Mouse (Mus musculus) hindbrain, embryonic 15.5 days (tissue): ENCODE results near the gene Rara. TPM values are rescaled to one million over a fixed set of nuclear protein-coding genes. Genes with fewer than 3 reads are reported as not detected.
"Not testable (repeated sequence)": the region's sequence is repeated elsewhere in the genome, so short reads cannot be mapped to it uniquely, and the experiment has no call there.

ENCODE experiments used
- ATAC-seq: fragments of 200-750 bp; cut with Nextera tagmentation; 2 replicates; pipeline ENCODE4 v1.8.0; 2017; ENCODE audit warnings: low read depth, moderate number of reproducible peaks, moderate TSS enrichment; ENCODE audit not compliant: low FRiP score
- H3K27ac ChIP-seq: fragments of 300-500 bp; sonication (generic); replicated peaks from 2 replicates; pipeline ENCODE4 v1.5.1; 2015; ENCODE audit warnings: mild to moderate bottlenecking, inconsistent platforms
- H3K27me3 ChIP-seq: fragments of 300-500 bp; sonication (generic); 2 replicates; pipeline ENCODE4 v1.6.1; 2015; ENCODE audit warnings: control low read depth, inconsistent platforms
- H3K36me3 ChIP-seq: fragments of 300-500 bp; sonication (generic); 2 replicates; pipeline ENCODE4 v1.6.1; 2015; ENCODE audit warnings: control low read depth, inconsistent platforms
- H3K4me1 ChIP-seq: fragments of 300-500 bp; sonication (generic); replicated peaks from 2 replicates; pipeline ENCODE4 v1.6.1; 2015; ENCODE audit warnings: control low read depth, inconsistent platforms
- H3K4me2 ChIP-seq: fragments of 300-500 bp; sonication (generic); 2 replicates; pipeline ENCODE4 v1.6.1; 2015; ENCODE audit warnings: moderate library complexity, mild to moderate bottlenecking, inconsistent platforms
- H3K4me3 ChIP-seq: fragments of 300-500 bp; sonication (generic); 2 replicates; pipeline ENCODE4 v1.5.1; 2015; ENCODE audit warnings: mild to moderate bottlenecking, inconsistent platforms
- H3K9ac ChIP-seq: fragments of 300-500 bp; sonication (generic); 2 replicates; pipeline ENCODE4 v1.6.1; 2015; ENCODE audit warnings: inconsistent platforms
- H3K9me3 ChIP-seq: fragments of 300-500 bp; sonication (generic); 2 replicates; pipeline ENCODE4 v1.6.1; 2016; ENCODE audit warnings: control low read depth, inconsistent platforms
- WGBS: fragments of 180-500 bp; shearing (Covaris S2); methylation state at CpG from one replicate; pipeline ENCODE4 v1.1.7; 2015; 5-methylcytosine and 5-hydroxymethylcytosine counted together
- polyA plus RNA-seq: library from polyadenylated mRNA; unstranded; fragments of >200 nt; fragmentation: Nextera tagmentation; extraction: Ambion mirVana; gene quantifications from 2 replicates; pipeline ENCODE4 v1.2.1, GENCODE M21; 2015

Gene Rara
- polyA plus RNA-seq, 1 experiment from 2014 or later, result 16.8 TPM

DNA sequence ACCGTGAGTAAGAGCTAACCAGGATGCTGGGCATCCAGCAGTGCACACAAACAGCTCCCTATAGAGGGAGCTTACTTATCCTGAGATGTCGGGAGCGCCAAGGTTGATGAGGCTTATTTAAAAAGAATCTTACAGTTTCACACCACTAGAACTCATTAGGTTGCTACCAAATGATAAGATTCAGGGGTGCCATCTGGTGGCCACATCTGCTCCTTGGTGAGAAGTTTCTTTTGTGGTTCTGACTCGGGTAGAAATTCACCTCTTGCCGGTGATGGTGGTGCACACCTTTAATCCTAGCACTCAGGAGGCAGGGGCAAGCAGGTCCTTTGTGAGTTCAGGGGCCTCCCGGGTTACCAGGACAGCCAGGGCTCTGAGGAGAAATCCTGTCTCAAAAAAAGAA, 18.0 kb upstream of the Rara start:
- Histone ChIP-seq H3K9me3 (no peaks in the 10 kb centered on the region), H3K4me2 (no peak overlapping the region), H3K9ac (no peak overlapping the region), H3K4me1 (peaks cover 10% of the 10 kb centered on the region), H3K27ac (no peak overlapping the region), H3K36me3 (no peaks in the 10 kb centered on the region), H3K4me3 (no peak overlapping the region), H3K27me3 (no peaks in the 10 kb centered on the region)
- no peak for ATAC-seq
- 35% methylated on average over 6 of the region's 6 CpGs for WGBS

DNA sequence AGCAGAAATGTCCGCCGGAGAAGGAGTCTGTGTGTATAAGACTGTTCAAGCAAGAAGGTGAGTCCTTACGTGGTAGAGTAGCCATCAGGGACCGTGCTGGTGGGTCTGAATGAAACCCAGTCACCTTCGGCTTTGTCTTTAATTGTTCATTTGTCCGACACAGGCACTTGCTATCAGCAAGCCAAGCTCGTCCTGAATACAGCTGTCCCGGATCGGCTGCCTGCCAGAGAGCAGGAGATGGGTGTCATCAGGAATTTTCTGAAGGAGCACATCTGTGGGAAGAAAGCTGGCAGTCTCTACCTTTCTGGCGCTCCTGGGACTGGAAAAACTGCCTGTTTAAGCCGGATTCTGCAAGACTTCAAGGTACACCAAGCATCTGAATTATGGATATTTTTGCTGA, 17.2 kb upstream of the Rara start:
- no peak overlapping the region for H3K4me2 ChIP-seq
- H3K4me3 ChIP-seq, result no peak overlapping the region
- H3K36me3 ChIP-seq, result no peaks in the 10 kb centered on the region
- no peaks in the 10 kb centered on the region for H3K9me3 ChIP-seq
- peaks cover 10% of the 10 kb centered on the region for H3K4me1 ChIP-seq
- no peak overlapping the region for H3K27ac ChIP-seq
- no peak overlapping the region for H3K9ac ChIP-seq
- H3K27me3 ChIP-seq, result no peaks in the 10 kb centered on the region
- ATAC-seq, result no peak
- 94% methylated on average over 11 of the region's 11 CpGs for WGBS

DNA sequence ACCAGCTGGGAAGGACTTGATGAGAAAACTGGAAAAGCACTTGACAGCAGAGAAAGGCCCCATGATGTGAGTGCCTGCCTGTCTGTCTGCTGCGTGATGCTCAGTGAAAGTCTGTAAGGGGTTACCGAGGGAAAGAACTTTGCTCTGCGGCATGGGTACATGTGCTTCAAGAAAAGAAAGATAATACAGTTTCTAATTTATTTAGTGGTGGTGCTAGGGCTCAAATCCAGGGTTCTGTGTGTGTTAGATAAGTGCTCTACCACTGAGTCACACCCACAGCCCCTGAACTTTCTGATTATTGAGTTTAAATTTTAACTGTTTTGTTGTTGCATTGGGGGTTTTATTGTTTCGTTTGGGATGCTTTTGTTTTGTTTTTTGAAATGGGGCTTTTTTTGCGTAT, 16.1 kb upstream of the Rara start:
- no peak for ATAC-seq
- Histone ChIP-seq H3K4me3 (no peak overlapping the region), H3K9me3 (no peaks in the 10 kb centered on the region), H3K9ac (no peak overlapping the region), H3K4me1 (peaks cover 10% of the 10 kb centered on the region), H3K27me3 (no peaks in the 10 kb centered on the region), H3K36me3 (no peaks in the 10 kb centered on the region), H3K27ac (no peak overlapping the region), H3K4me2 (no peak overlapping the region)
- 89% methylated on average over 5 of the region's 5 CpGs for WGBS

DNA sequence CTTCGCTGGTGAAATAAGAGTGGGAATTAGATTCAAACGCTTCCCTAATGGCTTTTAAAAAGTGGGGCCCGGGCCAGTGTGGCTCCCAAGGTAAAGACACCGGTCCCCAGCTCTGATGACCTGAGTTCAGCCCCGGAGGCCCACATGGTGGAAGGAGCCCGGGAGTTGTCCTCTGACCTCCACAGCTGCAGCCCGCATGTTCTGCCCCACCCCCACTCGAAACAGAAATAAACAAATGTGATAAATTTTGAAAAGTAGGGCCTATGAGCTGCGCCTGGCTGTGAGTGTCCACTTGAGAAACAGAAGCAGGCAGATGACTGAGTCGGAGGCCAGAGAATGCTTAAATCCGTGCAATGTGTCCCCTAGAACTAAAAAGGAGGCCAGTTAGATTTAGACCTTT, 13.4 kb upstream of the Rara start:
- Histone ChIP-seq H3K36me3 (no peaks in the 10 kb centered on the region), H3K9me3 (no peaks in the 10 kb centered on the region), H3K27ac (no peak overlapping the region), H3K4me1 (no peaks in the 10 kb centered on the region), H3K27me3 (no peaks in the 10 kb centered on the region), H3K4me3 (no peak overlapping the region), H3K9ac (no peak overlapping the region), H3K4me2 (no peak overlapping the region)
- ATAC-seq, result no peak
- 77% methylated on average over 11 of the region's 11 CpGs for WGBS

DNA sequence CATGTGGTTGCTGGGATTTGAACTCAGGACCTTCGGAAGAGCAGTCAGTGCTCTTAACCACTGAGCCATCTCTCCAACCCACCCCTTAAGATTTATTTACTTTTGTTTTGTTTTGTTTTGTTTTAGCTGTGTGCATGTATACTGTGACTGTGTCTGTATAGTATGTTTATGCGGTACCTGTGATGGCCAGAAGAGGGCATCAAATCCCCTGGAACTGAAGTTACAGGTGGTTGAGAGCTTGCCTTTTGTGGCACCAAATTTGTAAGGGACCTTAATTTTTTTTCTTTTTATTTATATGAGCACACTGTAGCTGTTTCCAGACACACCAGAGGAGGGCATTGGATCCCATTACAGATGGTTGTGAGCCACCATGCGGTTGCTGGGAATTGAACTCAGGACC, 11.2 kb upstream of the Rara start:
- H3K4me2 ChIP-seq, H3K27me3 ChIP-seq, H3K27ac ChIP-seq, H3K9me3 ChIP-seq, ATAC-seq, H3K9ac ChIP-seq, H3K4me3 ChIP-seq, H3K4me1 ChIP-seq, H3K36me3 ChIP-seq: not testable (repeated sequence)
- 95% methylated on average over 3 of the region's 3 CpGs for WGBS

DNA sequence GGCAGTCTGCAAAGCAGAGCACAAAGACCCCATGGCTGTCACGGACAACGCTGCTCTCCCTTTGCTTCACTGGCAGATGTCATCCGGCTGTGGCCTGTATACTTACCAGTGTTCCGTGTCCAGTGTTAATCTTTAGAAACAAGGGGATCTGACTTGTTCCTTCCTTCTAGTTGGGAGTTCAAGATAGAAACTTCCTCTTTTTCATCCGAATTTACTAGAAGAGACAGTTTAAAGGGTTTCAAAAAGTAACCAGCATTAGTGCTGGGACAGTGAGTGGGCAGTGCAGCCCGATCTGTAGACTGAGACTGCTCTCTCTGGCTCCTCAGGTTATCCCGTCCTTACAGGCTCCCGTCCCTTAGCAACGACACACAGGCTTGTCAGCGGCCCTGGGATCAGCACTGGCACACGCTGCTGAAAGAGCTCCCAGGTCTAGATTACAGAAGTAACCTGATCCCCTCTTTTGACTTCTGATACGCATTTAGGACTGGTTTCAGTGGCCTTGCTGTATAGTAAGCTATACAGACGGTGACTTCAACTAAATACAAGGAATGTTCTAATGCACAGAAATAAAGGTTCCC, 10.1 kb upstream of the Rara start:
- Histone ChIP-seq H3K36me3 (no peaks in the 10 kb centered on the region), H3K4me1 (peaks cover 3% of the 10 kb centered on the region), H3K27ac (no peak overlapping the region), H3K4me2 (no peak overlapping the region), H3K9ac (no peak overlapping the region), H3K9me3 (no peaks in the 10 kb centered on the region), H3K4me3 (no peak overlapping the region), H3K27me3 (no peaks in the 10 kb centered on the region)
- WGBS, result 71% methylated on average over 13 of the region's 13 CpGs
- ATAC-seq, result no peak

DNA sequence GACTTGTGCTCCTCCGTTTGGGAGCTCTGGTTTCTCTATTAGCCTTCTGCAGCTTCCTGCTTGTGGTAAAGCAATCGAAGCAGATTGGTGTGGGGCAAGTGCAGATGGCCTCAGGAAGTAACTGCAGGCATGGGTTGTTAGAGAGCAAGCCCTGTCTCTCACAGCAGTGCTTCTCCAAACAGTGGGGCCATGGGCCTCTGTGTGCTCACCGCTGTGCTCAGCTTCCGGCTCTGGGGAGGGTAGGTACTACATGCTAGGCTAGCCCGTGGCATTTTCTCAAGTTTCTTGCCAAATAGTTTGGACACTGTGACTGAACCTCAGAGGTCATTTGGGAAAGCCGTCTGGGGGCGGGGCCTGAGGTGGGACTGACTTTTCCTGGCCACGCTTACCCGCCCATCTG, 9.4 kb upstream of the Rara start:
- H3K4me1 ChIP-seq, result peaks cover 10% of the 10 kb centered on the region
- ATAC-seq, result no peak
- WGBS, result 82% methylated on average over 9 of the region's 9 CpGs

DNA sequence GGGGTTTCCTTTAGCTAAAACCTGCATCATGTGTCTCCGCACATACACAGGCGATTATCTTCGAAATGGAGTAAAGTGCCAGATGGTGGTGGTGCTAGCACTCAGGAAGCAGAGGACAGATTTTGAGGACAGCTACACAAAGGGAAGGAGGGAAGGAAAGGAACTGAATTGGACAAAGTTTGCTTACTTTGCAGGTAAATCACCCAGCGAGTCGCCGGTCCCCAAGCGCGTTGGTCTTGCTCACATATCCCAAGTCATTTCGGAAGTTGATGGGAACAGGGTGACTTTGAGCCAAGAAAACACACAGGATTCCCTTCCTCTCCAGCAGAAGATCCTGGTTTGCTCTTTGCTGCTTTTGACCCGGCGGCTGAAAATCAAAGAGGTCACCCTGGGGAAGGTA, 8.6 kb upstream of the Rara start:
- H3K27me3 ChIP-seq, result no peaks in the 10 kb centered on the region
- WGBS, result 94% methylated on average over 11 of the region's 11 CpGs
- H3K4me2 ChIP-seq, result no peak overlapping the region
- H3K36me3 ChIP-seq, result no peaks in the 10 kb centered on the region
- H3K4me1 ChIP-seq, result peaks cover 18% of the 10 kb centered on the region
- no peak overlapping the region for H3K9ac ChIP-seq
- ATAC-seq, result no peak
- H3K9me3 ChIP-seq, result no peaks in the 10 kb centered on the region
- no peak overlapping the region for H3K4me3 ChIP-seq
- no peak overlapping the region for H3K27ac ChIP-seq

More for the DNA sequence above, 9.4 kb upstream of the Rara start:
- H3K36me3 ChIP-seq, result no peaks in the 10 kb centered on the region
- no peak overlapping the region for H3K9ac ChIP-seq
- no peaks in the 10 kb centered on the region for H3K9me3 ChIP-seq
- H3K27ac ChIP-seq, result no peak overlapping the region
- H3K4me3 ChIP-seq, result no peak overlapping the region
- no peaks in the 10 kb centered on the region for H3K27me3 ChIP-seq
- H3K4me2 ChIP-seq, result no peak overlapping the region

DNA sequence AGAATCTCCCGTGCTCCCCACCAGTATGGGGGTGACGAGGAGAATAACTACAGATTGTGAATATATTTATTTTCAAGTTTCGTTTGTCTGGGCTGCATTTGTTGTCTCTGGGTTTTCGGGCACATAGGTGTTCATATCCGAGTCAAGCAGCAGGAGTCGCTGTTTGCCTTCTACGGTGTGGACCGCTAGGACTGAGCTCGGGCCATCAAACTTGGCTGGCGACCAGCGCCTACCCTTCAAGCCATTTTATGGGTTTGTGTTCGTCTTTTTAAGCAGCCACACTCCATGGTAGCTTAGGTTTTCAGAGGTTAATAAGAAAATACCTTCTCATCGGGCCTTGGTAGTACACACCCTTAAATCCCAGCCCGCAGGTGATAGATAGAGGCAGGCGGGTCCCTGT, 5.8 kb upstream of the Rara start:
- 0 out of 2 replicates have a peak, but pooled peaks have one; percentile 5 for ATAC-seq
- not testable (repeated sequence) for H3K27me3 ChIP-seq, H3K27ac ChIP-seq, H3K4me3 ChIP-seq, H3K36me3 ChIP-seq, H3K4me2 ChIP-seq, H3K9ac ChIP-seq, H3K9me3 ChIP-seq
- H3K4me1 ChIP-seq, result peaks cover 39% of the 10 kb centered on the region
- WGBS, result 49% methylated on average over 15 of the region's 15 CpGs

DNA sequence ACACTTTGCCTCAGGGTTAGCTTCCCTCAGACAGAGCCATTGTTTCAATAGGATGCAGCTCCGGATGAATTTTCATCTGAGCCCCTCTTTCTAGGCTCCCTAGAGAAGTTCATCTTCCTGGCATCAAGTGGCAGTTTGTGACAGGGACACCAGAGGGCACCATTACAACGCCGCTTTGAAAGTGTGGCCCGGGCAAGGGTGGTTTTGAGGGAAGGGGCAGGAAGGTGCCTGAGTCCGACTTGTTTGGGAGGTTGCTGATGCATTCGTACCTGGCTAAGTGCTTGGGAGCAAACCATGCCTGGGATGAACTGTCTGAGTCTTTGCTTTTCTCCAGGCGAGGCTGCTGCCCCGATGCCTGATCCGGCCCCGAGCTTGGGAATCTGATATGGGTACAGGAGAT, 5.3 kb upstream of the Rara start:
- H3K4me1 ChIP-seq, result peaks cover 42% of the 10 kb centered on the region
- not testable (repeated sequence) for H3K4me2 ChIP-seq, H3K9ac ChIP-seq, H3K27ac ChIP-seq, H3K27me3 ChIP-seq, H3K36me3 ChIP-seq, H3K9me3 ChIP-seq, H3K4me3 ChIP-seq
- 45% methylated on average over 10 of the region's 10 CpGs for WGBS
- ATAC-seq, result peak; percentile 17; the same call in 1 of the 2 replicates

DNA sequence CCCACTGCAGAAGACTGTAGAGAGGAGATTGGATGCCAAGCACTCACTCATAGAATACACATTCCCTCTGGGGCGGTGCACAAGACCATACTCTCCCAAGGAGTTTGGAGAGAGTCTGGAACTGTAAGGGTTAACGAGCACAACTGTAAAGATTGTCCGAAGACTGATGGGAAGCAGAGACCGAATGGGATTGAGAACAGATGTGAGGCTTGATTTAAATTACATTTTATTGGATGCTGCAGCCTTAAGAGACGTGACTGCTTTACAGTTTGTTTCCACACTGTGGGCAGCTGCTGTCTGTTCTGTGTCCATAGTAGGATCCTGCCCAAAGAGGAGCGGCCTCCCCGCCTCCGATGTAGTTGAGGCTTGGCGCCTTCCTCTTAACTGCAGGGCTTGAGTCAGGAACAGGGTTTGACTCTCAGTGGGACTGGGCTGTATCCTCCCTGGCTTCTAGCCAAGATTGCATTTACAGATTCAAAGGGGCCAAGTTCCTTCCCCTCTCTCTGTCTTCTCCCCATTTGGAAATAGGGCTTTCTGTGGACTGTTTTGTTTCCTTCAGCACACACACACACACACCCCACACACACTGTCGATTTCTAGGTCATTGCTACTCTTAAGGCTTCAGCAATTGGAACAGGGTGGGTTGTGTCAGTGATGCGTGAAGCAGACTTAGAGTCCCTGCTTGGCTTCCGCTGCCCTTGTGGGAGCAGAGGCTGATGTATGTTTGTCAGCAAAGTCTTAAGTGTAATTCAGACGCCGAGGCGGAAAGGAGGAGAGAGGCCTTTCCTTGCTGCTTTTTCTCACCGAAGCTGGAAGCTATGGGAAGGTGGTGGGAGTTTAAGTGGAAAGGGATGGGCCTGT, 4.5 kb upstream of the Rara start:
- 40% methylated on average over 16 of the region's 16 CpGs for whole genome bisulfite sequencing
- H3K9me3 ChIP-seq, H3K4me3 ChIP-seq, H3K4me2 ChIP-seq, ATAC-seq, H3K36me3 ChIP-seq, H3K9ac ChIP-seq, H3K27me3 ChIP-seq: not testable (repeated sequence)
- peak overlapping the region; percentile 41; the same call in 1 of the 2 replicates for H3K27ac ChIP-seq
- peaks cover 50% of the 10 kb centered on the region for H3K4me1 ChIP-seq

DNA sequence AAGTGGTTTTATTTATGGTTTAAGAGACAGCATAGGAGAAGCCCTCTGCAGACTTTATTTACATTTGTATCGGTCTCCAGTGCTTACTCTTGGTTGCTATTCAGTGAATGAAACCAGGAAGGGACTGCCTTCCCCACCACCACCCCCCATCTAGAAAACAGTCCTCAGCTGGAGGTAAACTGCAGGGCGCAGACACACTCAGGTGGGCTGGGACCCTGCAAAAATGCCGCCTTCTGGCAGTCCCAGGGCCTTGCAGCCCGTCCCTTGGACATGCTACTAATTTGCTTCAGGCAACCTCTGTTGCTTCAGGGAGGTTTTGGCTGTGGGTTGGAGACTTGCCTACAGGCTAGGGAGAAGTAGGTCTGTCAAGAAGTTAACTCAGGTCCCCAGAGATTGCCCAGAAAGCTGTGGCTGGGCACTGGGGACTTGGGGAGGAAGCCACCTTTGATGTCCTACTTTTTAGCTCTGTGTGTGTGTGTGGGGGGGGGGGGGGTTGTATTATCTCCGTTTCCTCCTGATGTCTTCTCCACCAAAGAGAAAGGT, 2.9 kb upstream of the Rara start:
- Histone ChIP-seq H3K4me3 (no peak overlapping the region), H3K9me3 (no peaks in the 10 kb centered on the region), H3K4me2 (peak overlapping the region; percentile 26), H3K27me3 (no peaks in the 10 kb centered on the region), H3K36me3 (no peaks in the 10 kb centered on the region), H3K9ac (no peak overlapping the region), H3K27ac (peak overlapping the region; percentile 71), H3K4me1 (peaks cover 66% of the 10 kb centered on the region)
- 39% methylated on average over 5 of the region's 5 CpGs for WGBS
- no peak for ATAC-seq
